Mouse (Mus musculus) spleen, adult 10 weeks (tissue): ENCODE results near the gene Tln2. TPM values are rescaled to one million over a fixed set of nuclear protein-coding genes. Genes with fewer than 3 reads are reported as not detected.

Experiments
- polyA plus RNA-seq: library from polyadenylated mRNA; stranded (reverse); fragments of 350-450 nt; fragmentation: Illumina TruSeq; extraction: RNeasy Lipid Tissue Mini Kit (QIAGEN cat#74804); gene quantifications from one replicate; pipeline ENCODE4 v1.2.3, GENCODE M21; 2015; ENCODE audit warnings: low replicate concordance; ENCODE audit not compliant: insufficient read depth

Gene Tln2
- 0.51 TPM for polyA plus RNA-seq

DNA sequence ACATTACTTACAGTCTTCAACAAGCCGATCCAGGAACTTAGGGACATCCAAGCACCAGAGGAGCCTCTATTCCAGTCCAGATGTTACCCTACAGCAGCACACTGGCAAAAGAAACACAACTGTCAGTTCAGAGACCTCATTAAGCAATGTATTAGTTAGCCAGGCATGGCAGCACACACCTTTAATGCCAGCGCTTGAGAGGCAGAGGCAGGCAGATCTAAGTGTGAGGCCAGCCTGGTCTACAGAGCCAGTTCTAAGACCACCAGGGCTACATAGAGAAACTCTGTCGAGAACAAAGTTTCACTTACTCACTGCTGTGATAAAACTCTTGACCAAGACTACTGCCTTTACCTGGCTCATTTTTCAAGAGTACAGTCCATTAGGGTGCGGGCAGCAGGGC lies at the start of gene Tln2:
Gene Tln2 (minus strand): TSS at position 101 of the 400 bp plus-strand sequence.

Other genes starting within 250 kb of the Tln2 start
- gene C2cd4b, start 199.7 kb upstream of the Tln2 start, polyA plus RNA-seq = not detected